Mouse (Mus musculus) MEL (cell line): Measurements from ENCODE around the gene Bcat2. TPM values are rescaled to one million over a fixed set of nuclear protein-coding genes. Genes with fewer than 3 reads are reported as not detected.

Experiments
- DNase-seq: peaks from one replicate; pipeline ENCODE4 v3.0.0; 2011; ENCODE audit warnings: low read depth, low spot score
- H3K27ac ChIP-seq: 2 replicates; pipeline ENCODE4 v1.5.1; 2012; ENCODE audit warnings: low read depth, mild to moderate bottlenecking, control low read depth, low read length, moderate library complexity; ENCODE audit not compliant: control insufficient read depth
- H3K27me3 ChIP-seq, 2 experiments: fragments of 150-350 bp in 1 of 2; sonication (generic) in 1 of 2; 2 replicates each; pipeline ENCODE4 v1.6.1; 2012; ENCODE audit warnings: low read length in 2 of 2, mild to moderate bottlenecking in 2 of 2, improper control_type of control experiment in 1 of 2, moderate library complexity in 1 of 2; ENCODE audit not compliant: insufficient read depth in 2 of 2, control insufficient read depth in 1 of 2
- H3K36me3 ChIP-seq, 2 experiments: 2 replicates each; pipeline ENCODE4 v1.6.1; 2012 to 2014; ENCODE audit warnings: low read length in 2 of 2, improper control_type of control experiment in 1 of 2, inconsistent platforms in 1 of 2, mild to moderate bottlenecking in 1 of 2; ENCODE audit not compliant: insufficient read depth in 2 of 2, control insufficient read depth in 1 of 2
- H3K4me1 ChIP-seq, 2 experiments: fragments of 150-350 bp in 1 of 2; sonication (generic) in 1 of 2; 2 replicates each; pipeline ENCODE4 v1.6.1; 2012; ENCODE audit warnings: low read length in 2 of 2, improper control_type of control experiment in 1 of 2, mild to moderate bottlenecking in 1 of 2; ENCODE audit not compliant: insufficient read depth in 2 of 2, control insufficient read depth in 1 of 2
- H3K4me3 ChIP-seq, 2 experiments: fragments of 150-350 bp in 1 of 2; sonication (generic) in 1 of 2; 2 replicates each; pipeline ENCODE4 v1.5.1; 2012; ENCODE audit warnings: low read depth in 2 of 2, low read length in 2 of 2, mild to moderate bottlenecking in 2 of 2, moderate library complexity in 2 of 2, control low read depth in 1 of 2, improper control_type of control experiment in 1 of 2; ENCODE audit not compliant: control insufficient read depth in 1 of 2, insufficient read depth in 1 of 2
- H3K79me2 ChIP-seq: 2 replicates; pipeline ENCODE4 v1.6.1; 2012; ENCODE audit warnings: mild to moderate bottlenecking, low read length, moderate library complexity; ENCODE audit not compliant: control insufficient read depth, poor library complexity, insufficient read depth
- H3K9ac ChIP-seq: 2 replicates; pipeline ENCODE4 v1.6.1; 2012; ENCODE audit warnings: low read depth, mild to moderate bottlenecking, control low read depth, low read length, moderate library complexity; ENCODE audit not compliant: control insufficient read depth, poor library complexity, severe bottlenecking
- H3K9me3 ChIP-seq: fragments of 150-350 bp; sonication (generic); replicated peaks from 2 replicates; pipeline ENCODE4 v1.6.1; 2012; ENCODE audit warnings: mild to moderate bottlenecking, low read length, improper control_type of control experiment, moderate library complexity; ENCODE audit not compliant: insufficient read depth
- CHD1 ChIP-seq: IDR thresholded peaks from 2 replicates; pipeline ENCODE4 v1.6.1; 2012; ENCODE audit warnings: low read depth, mild to moderate bottlenecking, inconsistent platforms, low read length, improper control_type of control experiment
- CHD2 ChIP-seq: IDR thresholded peaks from 2 replicates; pipeline ENCODE4 v1.6.1; 2011; ENCODE audit warnings: low read length, improper control_type of control experiment
- CTCF ChIP-seq, 3 experiments: IDR thresholded peaks in 2 of 3; conservative IDR thresholded peaks in 1 of 3; 2 replicates each; pipeline ENCODE4 v1.5.1; 2011 to 2012; ENCODE audit warnings: low read length in 3 of 3, low read depth in 2 of 3, mild to moderate bottlenecking in 2 of 3, improper control_type of control experiment in 1 of 3, inconsistent platforms in 1 of 3, mixed read lengths in 1 of 3, moderate library complexity in 1 of 3; ENCODE audit not compliant: control insufficient read depth in 1 of 3, insufficient read depth in 1 of 3, poor library complexity in 1 of 3, severe bottlenecking in 1 of 3
- ELF1 ChIP-seq: IDR thresholded peaks from 2 replicates; pipeline ENCODE4 v1.6.1; 2014; ENCODE audit warnings: low read depth, mild to moderate bottlenecking, inconsistent platforms, low read length, improper control_type of control experiment, moderate library complexity
- EP300 ChIP-seq, 2 experiments: IDR thresholded peaks; 2 replicates each; pipeline ENCODE4 v1.6.1; 2011; ENCODE audit warnings: improper control_type of control experiment in 2 of 2, low read length in 2 of 2, low read depth in 1 of 2, mild to moderate bottlenecking in 1 of 2
- ETS1 ChIP-seq: IDR thresholded peaks from 2 replicates; pipeline ENCODE4 v1.6.1; 2012; ENCODE audit warnings: low read depth, mild to moderate bottlenecking, inconsistent platforms, low read length, improper control_type of control experiment, moderate library complexity
- GABPA ChIP-seq: IDR thresholded peaks from 2 replicates; pipeline ENCODE4 v1.6.1; 2012; ENCODE audit warnings: low read depth, mild to moderate bottlenecking, inconsistent platforms, low read length, improper control_type of control experiment, moderate library complexity
- GATA1 ChIP-seq: IDR thresholded peaks from 2 replicates; pipeline ENCODE4 v1.6.1; 2011; ENCODE audit warnings: low read depth, low read length, improper control_type of control experiment
- HCFC1 ChIP-seq: IDR thresholded peaks from 2 replicates; pipeline ENCODE4 v1.6.1; 2012; ENCODE audit warnings: low read depth, mild to moderate bottlenecking, inconsistent platforms, low read length, improper control_type of control experiment, moderate library complexity
- JUND ChIP-seq: IDR thresholded peaks from 2 replicates; pipeline ENCODE4 v1.6.1; 2011; ENCODE audit warnings: low read depth, mild to moderate bottlenecking, improper control_type of control experiment, low read length
- MAFK ChIP-seq: IDR thresholded peaks from 2 replicates; pipeline ENCODE4 v1.6.1; 2011; ENCODE audit warnings: low read depth, mild to moderate bottlenecking, low read length, improper control_type of control experiment, borderline replicate concordance
- MAX ChIP-seq: IDR thresholded peaks from 2 replicates; pipeline ENCODE4 v1.6.1; 2011; ENCODE audit warnings: low read length, improper control_type of control experiment
- MXI1 ChIP-seq: IDR thresholded peaks from 2 replicates; pipeline ENCODE4 v1.6.1; 2011; ENCODE audit warnings: mild to moderate bottlenecking, low read depth, low read length, improper control_type of control experiment
- MYB ChIP-seq: IDR thresholded peaks from 2 replicates; pipeline ENCODE4 v1.6.1; 2011; ENCODE audit warnings: mild to moderate bottlenecking, low read depth, low read length, improper control_type of control experiment
- MYC ChIP-seq: IDR thresholded peaks from 2 replicates; pipeline ENCODE4 v1.6.1; 2011; ENCODE audit warnings: low read depth, mild to moderate bottlenecking, low read length, improper control_type of control experiment, moderate library complexity
- NRF1 ChIP-seq: IDR thresholded peaks from 2 replicates; pipeline ENCODE4 v1.6.1; 2014; ENCODE audit warnings: low read depth, mild to moderate bottlenecking, inconsistent platforms, low read length, improper control_type of control experiment, moderate library complexity; ENCODE audit not compliant: poor library complexity, insufficient read depth, severe bottlenecking
- POLR2A ChIP-seq, 2 experiments: IDR thresholded peaks; 2 replicates each; pipeline ENCODE4 v1.6.1; 2011 to 2012; ENCODE audit warnings: low read length in 2 of 2, mild to moderate bottlenecking in 2 of 2, control low read depth in 1 of 2, improper control_type of control experiment in 1 of 2, low read depth in 1 of 2, moderate library complexity in 1 of 2; ENCODE audit not compliant: control insufficient read depth in 1 of 2, insufficient read depth in 1 of 2, poor library complexity in 1 of 2
- POLR2AphosphoS5 ChIP-seq: IDR thresholded peaks from 2 replicates; pipeline ENCODE4 v1.6.1; 2012; ENCODE audit warnings: low read depth, borderline replicate concordance, mild to moderate bottlenecking, inconsistent platforms, low read length, moderate library complexity, mixed read lengths
- RCOR1 ChIP-seq: IDR thresholded peaks from 2 replicates; pipeline ENCODE4 v1.6.1; 2012; ENCODE audit warnings: low read depth, mild to moderate bottlenecking, inconsistent platforms, low read length, improper control_type of control experiment
- SIN3A ChIP-seq: IDR thresholded peaks from 2 replicates; pipeline ENCODE4 v1.6.1; 2012; ENCODE audit warnings: low read length, improper control_type of control experiment, inconsistent platforms
- SMC3 ChIP-seq: IDR thresholded peaks from 2 replicates; pipeline ENCODE4 v1.6.1; 2011; ENCODE audit warnings: low read depth, low read length, improper control_type of control experiment
- TAL1 ChIP-seq: IDR thresholded peaks from 2 replicates; pipeline ENCODE4 v1.6.1; 2012; ENCODE audit warnings: mild to moderate bottlenecking, inconsistent platforms, low read length, moderate library complexity, mixed read lengths
- TBP ChIP-seq: IDR thresholded peaks from 2 replicates; pipeline ENCODE4 v1.8.0; 2011; ENCODE audit warnings: low read depth, low read length, improper control_type of control experiment
- TCF12 ChIP-seq: IDR thresholded peaks from 2 replicates; pipeline ENCODE4 v1.6.1; 2014; ENCODE audit warnings: low read depth, mild to moderate bottlenecking, inconsistent platforms, low read length, improper control_type of control experiment, moderate library complexity
- UBTF ChIP-seq: IDR thresholded peaks from 2 replicates; pipeline ENCODE4 v1.6.1; 2012; ENCODE audit warnings: low read depth, mild to moderate bottlenecking, inconsistent platforms, low read length, improper control_type of control experiment, moderate library complexity, borderline replicate concordance; ENCODE audit not compliant: insufficient read depth
- USF1 ChIP-seq: IDR thresholded peaks from 2 replicates; pipeline ENCODE4 v1.6.1; 2014; ENCODE audit warnings: low read depth, mild to moderate bottlenecking, inconsistent platforms, low read length, improper control_type of control experiment, moderate library complexity
- ZC3H11A ChIP-seq: IDR thresholded peaks from 2 replicates; pipeline ENCODE4 v1.6.1; 2012; ENCODE audit warnings: low read depth, mild to moderate bottlenecking, inconsistent platforms, low read length, improper control_type of control experiment
- ZKSCAN1 ChIP-seq: IDR thresholded peaks from 2 replicates; pipeline ENCODE4 v1.6.1; 2012; ENCODE audit warnings: low read depth, mild to moderate bottlenecking, inconsistent platforms, low read length, improper control_type of control experiment, moderate library complexity
- ZMIZ1 ChIP-seq: IDR thresholded peaks from 2 replicates; pipeline ENCODE4 v1.6.1; 2012; ENCODE audit warnings: low read depth, mild to moderate bottlenecking, inconsistent platforms, low read length, improper control_type of control experiment, moderate library complexity
- ZNF384 ChIP-seq: IDR thresholded peaks from 2 replicates; pipeline ENCODE4 v1.6.1; 2012; ENCODE audit warnings: low read depth, mild to moderate bottlenecking, inconsistent platforms, low read length, improper control_type of control experiment
- polyA plus RNA-seq, 2 experiments: library from polyadenylated mRNA; stranded (reverse) in 1 of 2; unstranded in 1 of 2; fragments of >175 nt in 1 of 2; fragments of >200 nt in 1 of 2; gene quantifications; 2 replicates each; pipeline versions ENCODE4 v1.2.1 to v1.2.4; 2012; ENCODE audit warnings: low replicate concordance in 2 of 2, low read depth in 1 of 2; ENCODE audit not compliant: insufficient read length in 2 of 2, insufficient read depth in 1 of 2, missing spikeins in 1 of 2
- total RNA-seq: library from RNA; depleted of rRNA; stranded (reverse); fragments of 300-350 nt; gene quantifications from 2 replicates; pipeline ENCODE4 v1.2.3, GENCODE M21; 2012

Bcat2 gene
- total and polyA plus RNA-seq, 3 experiments: 49.4 to 140 TPM; not detected in 1

DNA sequence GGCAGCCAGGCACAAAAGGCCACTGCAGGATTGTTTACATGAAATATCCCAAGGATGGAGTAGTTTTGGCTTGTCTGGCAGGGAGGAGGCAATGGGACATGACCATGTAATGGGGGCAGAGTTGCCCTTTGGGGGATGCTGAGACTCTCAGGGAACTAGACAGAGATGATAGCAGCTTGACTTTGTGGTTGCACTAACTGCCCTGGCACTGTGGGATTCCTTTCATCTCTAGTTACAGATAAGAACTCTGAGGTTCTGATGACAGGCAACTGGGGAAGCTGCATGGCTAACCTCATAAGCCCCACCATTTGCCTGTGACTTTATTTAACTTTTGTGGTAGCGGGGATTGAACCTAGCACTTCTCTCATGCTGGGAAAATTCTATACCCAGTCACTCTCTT, 26.2 kb downstream of the Bcat2 start:
- Histone ChIP-seq H3K27ac (no peak overlapping the region; the same call in 1 of the 2 replicates), H3K4me1 (peaks cover 10 to 20% of the 10 kb centered on the region in 2 experiments), H3K36me3 (peaks cover 0 to 27% of the 10 kb centered on the region in 2 experiments; a peak in 2 of 4 replicates), H3K4me3 (no peak overlapping the region), H3K9me3 (no peaks in the 10 kb centered on the region), H3K27me3 (no peaks in the 10 kb centered on the region), H3K79me2 (no peaks in the 10 kb centered on the region), H3K9ac (no peak overlapping the region)
- no peak for TF ChIP-seq NRF1
- TF ChIP-seq CHD1: no peak
- no peak for TF ChIP-seq POLR2A (IDR thresholded peaks at IDR 0.05; ENCODE audit: control insufficient read depth in 1 of 2, insufficient read depth in 1 of 2, low read depth in 1 of 2, low read length in 2 of 2, poor library complexity in 1 of 2)
- no peak for TF ChIP-seq JUND
- TF ChIP-seq HCFC1: no peak
- TF ChIP-seq EP300 (IDR thresholded peaks at IDR 0.05; ENCODE audit: low read depth in 1 of 2, low read length in 2 of 2): peak; percentile 73 to 76
- no peak for TF ChIP-seq CTCF (IDR thresholded peaks at IDR 0.05 in 2 of 3, conservative IDR thresholded peaks at IDR 0.05 in 1 of 3; ENCODE audit: control insufficient read depth in 1 of 3, insufficient read depth in 1 of 3, low read depth in 2 of 3, low read length in 3 of 3, poor library complexity in 1 of 3, severe bottlenecking in 1 of 3)
- no peak for TF ChIP-seq SMC3
- no peak for TF ChIP-seq MAX
- TF ChIP-seq ETS1: peak; percentile 71
- TF ChIP-seq MXI1: peak; percentile 37; the same call in 1 of the 2 replicates
- TF ChIP-seq TCF12: peak; percentile 61; the same call in 1 of the 2 replicates
- no peak for TF ChIP-seq POLR2AphosphoS5
- no peak for TF ChIP-seq UBTF
- 0 out of 2 replicates have a peak, but pooled peaks have one; percentile 44 for TF ChIP-seq MYB
- TF ChIP-seq ZKSCAN1: no peak
- no peak for TF ChIP-seq USF1
- TF ChIP-seq GATA1: peak; percentile 76
- no peak for TF ChIP-seq CHD2
- TF ChIP-seq TAL1: no peak
- 0 out of 2 replicates have a peak, but pooled peaks have one; percentile 24 for TF ChIP-seq MAFK
- TF ChIP-seq ELF1: no peak
- peak; percentile 36; the same call in 1 of the 2 replicates for TF ChIP-seq SIN3A
- no peak for TF ChIP-seq ZMIZ1
- no peak for TF ChIP-seq MYC
- TF ChIP-seq RCOR1: peak; percentile 86; the same call in 1 of the 2 replicates
- TF ChIP-seq GABPA: no peak
- TF ChIP-seq ZNF384: no peak
- TF ChIP-seq ZC3H11A: no peak
- TF ChIP-seq TBP: 0 out of 2 replicates have a peak, but pooled peaks have one; percentile 24
- DNase-seq: peak; percentile 70
